Mouse (Mus musculus) 3T3-L1 (cell line): Measurements from ENCODE around the gene Grik3.

Experiments
- DNase-seq: peaks from one replicate; pipeline ENCODE4 v3.0.0-alpha.2; 2015; ENCODE audit warnings: low read depth, low spot score

Gene Grik3

DNA sequence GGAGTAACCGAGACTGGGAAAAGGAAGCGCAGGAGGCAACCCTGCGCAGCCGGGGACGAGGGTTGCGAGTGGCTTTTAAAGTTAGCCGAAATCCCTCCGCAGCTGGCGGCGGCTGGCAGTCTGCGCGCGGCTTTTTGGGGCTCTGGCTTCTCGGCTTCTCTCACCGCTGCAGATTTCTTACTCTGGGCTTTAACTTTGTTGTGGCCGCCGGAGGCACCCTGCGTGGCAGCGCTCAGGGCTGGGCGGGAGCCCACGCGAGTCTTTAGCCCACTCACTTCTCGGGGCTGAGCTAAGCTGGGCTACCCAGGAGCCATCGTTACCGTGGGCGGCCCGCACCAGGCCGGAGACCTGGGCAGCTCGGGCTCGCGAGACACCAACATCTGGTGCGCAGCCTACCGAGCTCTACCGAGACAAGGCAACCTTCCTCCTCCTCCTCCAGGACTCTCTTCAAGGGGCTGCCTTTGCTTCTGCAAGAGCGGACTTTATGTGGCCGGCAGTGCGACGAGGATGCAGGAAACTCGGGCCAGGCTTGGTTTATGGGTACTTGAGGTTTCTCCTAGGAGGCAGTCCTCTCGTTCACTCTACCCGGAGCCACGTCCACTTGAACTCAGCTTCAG lies 1.1 kb downstream of the Grik3 start:
- DNase-seq, result no peak

DNA sequence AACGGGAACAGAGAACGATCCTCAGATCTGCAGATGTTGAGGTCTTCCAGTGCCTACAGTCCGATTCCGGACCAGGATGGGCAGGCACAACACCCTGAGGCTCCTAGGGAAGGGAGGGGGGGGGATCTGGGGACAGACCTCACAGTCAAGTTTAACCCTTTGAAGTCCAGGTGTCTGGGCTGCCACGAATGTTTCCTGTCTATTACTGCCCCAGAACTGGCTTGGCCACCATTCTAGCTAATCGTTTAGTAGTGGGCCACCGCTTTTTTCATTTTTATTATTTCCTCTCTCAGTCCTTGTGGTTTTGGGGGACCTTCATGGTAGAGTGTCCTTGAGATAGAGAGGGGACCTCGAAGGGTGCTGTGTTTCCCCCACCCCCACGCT lies 1.6 kb downstream of the Grik3 start:
- no peak for DNase-seq

DNA sequence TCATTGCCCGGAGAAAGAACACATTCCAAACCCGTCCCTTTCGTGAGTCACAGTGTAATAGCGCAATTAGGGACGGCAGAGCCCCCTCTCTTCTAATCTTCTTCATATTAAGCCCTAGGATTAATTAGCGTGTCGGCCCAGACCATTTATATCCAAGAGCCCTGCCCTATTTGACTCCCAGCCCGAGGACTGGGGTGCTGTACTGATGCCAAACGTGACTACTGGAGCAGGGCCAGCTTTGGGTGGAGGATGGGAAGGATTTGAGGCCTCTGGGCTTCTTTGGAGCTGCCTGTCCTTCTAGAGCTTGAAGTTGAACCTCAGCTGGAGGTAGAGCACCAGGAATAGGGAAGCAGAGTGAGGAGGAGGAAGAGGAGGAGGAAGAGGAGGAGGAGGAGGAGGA lies 2.2 kb downstream of the Grik3 start:
- no peak for DNase-seq

DNA sequence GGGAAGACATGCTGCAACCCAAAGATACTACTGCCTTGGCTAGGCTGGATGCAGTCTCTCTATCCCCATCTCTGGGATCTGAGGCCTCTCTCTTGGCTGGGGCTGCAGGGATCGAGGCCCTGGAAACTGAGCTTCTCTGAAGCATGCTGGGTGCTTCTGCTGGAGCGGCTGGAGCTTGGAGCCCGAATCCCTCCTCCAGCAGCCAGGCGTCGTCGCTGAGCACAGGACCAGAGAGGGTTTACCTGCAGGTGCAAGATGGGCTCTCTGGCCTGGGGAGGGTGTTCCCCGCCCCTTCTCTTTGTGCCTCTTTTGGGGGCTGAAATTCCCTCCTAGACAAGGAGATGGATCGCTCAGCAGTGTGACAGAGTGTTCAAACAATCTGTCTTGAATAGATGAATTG lies 2.6 kb downstream of the Grik3 start:
- DNase-seq, result no peak

DNA sequence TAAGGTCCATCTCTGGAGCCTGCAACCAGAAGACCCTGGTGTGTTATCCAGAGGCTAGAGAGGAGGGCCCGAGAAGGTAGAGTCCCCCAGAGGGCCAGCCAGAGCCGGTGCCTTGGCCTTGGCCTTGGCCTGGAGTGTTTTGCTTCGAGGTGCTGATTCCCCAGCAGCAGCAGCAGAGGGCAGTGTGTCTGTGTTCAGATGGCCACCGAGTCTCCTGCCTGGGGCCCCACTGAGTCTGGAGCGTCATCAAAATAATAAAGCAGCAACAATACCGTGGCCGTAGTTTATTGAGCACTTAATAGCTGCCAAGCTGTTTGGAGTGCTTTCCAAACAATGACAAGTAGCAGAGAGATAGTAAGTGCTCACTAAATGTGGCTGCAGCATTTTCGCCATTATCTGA lies 5.0 kb downstream of the Grik3 start:
- DNase-seq, result no peak

DNA sequence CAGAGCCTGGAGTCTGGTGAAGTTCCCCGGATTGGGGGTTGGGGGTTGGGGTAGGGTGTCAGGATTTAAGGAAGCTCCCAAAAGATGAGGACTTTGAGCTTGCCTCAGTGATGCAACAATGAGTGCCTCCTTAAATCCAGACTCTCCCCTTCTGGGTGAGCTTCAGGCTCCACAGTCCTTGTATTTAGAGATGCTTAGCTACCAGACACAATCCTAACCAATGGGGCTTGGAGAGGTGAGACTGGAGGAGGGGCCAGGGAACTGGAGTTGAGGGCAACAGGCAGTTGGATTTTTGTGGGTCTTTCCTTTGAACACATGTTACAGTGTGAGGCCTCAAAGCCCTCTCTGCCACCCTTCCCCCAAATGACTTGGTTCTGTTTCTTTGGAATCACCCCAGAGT lies 6.5 kb downstream of the Grik3 start:
- DNase-seq, result no peak

DNA sequence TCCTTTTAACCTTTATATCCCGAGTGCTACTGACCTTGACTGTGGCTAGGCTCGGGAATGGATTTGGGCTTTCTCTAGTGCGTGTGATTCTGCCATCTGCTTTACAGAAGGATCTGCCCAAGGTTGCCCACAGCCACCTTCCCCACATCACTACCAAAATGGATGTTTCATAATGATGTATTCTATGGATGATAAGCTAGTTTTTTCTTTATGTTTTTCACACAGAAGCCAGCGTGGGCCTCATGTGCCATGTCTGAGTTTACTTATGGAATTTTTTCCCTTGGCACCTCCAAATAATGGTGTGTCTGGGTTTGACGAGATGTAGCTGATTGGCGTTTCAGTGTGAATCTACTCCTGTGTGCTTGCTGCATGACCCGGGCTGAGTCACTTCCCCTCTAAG lies 7.0 kb downstream of the Grik3 start:
- no peak for DNase-seq

DNA sequence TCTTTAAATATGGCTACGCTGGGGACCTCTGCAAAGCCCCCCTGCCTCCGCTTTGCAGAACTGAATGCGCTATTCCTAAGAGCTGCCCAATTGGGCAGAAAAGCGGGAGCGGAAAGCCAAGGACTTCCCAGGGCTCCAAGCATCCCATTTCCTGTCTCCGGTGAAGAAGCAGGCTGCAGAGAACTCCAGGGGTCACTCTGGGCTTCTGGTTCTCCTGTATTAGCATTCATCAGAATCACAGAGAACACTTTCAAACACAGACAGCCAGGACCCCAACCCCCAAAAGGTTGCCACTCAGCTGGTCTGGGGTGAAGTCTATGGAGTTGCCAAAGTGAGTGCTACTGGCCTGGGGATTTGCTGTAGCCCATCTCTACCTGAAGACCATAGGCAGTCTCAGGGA lies 8.4 kb downstream of the Grik3 start:
- DNase-seq, result no peak

DNA sequence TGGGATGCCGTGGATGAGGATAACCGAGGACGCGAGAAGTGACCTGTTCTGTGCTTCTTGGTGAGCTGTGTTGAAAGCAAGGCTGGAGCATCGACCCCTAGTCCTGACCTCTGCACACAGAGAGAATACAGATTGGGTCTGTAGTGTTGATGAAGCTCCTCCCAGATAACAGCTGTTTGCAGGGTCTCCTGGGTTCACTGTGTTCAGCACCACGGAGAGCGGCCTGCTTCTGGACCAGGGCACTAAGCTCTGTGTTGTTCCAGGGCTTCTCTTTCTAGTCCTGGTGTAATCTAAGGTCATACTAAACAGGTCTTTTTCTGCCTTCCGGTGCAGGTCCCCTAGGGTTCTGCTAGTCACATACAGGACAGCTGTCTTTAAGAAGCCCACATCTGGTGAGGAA lies 12.4 kb downstream of the Grik3 start:
- no peak for DNase-seq

DNA sequence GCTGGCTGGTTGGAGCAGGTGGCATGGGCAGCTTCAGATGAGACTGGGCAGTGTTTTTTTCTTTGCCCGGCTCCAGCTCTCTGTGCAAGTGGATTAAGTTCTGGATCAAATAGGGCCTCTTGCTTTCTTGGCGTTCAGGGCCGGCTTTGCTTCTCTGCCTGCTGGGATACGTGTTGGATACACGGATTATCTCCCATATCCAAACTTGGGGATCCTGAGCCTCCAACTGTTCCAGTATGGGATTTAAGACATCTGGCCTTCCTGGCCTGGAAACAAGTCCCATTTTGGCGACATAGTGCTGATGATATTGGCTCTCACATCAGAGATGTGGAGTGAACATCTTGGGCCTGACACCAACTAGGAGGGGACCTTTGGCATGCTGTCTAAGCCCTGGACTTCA lies 21.9 kb downstream of the Grik3 start:
- DNase-seq, result no peak

DNA sequence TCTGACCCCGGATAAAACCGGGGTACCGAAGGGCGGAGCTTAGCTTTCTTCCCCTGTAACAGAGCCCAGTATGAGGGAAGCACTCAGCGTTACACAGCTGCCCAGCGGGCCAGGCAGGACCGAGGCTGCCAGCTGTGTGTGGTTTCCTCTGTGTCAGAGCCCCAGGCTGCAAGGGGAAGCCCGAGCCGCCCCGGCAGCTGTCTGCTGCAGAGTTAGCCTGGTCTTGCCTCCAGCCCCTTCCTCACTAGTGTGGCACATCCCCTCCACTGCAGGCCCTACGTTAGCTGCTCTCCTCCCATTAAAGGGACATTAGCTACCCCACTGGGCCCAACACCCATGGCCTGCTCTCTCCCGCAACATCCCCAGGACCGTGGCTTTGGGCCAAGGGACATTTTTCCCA lies 25.1 kb downstream of the Grik3 start:
- no peak for DNase-seq

DNA sequence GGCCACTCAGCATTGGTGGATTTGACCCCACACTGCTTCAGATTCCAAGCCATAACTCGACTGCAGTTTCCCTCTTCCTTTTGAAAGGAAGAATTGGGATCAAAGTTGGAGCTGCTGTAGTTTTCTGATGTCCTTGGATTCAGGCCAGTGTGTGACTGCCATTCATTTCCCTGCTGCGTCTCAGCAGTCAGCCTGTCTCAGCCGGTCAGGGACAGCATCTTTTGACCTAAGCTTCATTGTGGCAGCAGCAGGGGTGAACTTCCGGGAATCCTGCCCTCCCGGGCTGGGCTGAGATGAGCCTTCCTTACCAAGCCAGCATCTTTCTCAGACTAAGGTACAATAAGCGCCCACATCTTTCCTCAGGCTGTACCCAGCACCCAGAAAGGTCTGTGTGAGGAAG lies 26.1 kb downstream of the Grik3 start:
- DNase-seq, result no peak

DNA sequence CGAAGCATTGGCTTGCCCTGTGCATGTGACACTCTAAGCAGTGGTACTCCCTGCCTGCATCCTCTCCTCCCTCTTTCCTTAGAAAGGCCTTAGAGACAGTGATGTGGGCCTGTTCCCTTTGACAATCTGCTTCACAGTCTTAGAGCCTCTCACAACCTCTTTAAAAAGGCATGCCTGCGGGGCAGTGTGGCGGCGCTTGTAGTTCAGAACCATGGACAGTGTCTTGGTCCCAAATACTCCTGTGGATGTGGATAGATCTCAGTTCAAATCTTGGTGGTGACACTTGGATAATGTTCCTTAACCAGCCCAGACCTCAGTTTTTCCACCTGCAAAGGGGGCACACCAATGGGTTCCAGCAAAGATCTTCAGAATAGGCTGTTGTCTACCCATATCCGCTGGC lies 28.4 kb downstream of the Grik3 start:
- DNase-seq, result no peak

DNA sequence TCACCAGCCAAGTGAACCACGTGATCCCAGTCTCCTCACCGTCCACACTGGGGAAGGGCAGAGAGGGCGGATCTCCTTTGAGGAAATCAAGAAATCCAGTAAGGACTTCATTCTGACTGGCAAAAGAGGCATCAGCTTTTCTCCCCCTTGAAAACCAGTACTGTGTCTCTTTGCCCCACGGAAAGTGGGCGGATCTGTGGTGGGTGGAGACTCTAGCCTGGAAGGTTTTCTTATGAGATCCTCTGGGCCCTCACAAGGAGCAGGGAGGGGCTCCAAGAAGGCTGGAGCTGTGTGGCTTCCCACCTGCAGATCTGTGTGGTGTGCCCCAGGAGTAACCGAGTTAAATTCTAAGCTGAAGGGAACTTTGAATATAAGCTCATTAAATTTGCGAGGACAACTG lies 32.4 kb downstream of the Grik3 start:
- DNase-seq, result no peak

DNA sequence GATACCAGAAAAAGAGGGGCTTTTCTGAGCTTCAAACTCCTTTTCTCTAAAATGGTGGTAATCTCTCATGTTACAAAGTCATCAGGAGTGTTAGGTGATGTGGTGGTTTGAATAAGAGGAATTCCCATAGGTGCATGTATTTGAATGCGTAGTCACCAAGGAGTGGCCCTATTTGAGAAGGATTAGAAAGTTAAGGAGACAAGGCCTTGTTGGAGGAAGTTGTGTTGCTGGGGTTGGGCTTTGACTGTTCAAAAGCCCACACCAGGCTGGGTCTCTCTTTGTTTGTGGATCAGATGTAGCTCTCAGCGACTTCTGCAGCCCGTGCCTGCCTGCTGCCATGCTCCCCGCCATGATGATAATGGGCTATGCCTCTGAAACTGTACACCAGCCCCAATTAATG lies 34.8 kb downstream of the Grik3 start:
- DNase-seq, result no peak

DNA sequence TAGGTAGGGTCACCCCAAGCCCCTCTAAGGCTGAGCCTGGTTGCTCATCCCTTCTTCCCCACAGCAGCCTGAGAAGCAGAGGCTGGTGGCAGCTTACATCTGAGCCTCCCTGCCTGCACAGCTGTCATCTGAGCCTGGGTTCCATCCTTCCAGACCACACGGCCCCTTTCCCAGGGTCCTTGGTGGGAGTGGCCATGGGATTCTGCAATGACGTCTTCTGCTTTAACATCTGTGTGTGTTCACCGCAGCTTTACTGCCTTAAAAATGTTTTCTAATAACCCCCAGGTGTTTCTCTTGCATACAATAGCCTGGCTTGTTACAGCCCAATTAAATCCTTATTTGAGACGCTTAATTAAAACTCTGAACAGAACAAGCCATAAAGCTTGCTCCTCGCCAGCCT lies 35.9 kb downstream of the Grik3 start:
- no peak for DNase-seq

DNA sequence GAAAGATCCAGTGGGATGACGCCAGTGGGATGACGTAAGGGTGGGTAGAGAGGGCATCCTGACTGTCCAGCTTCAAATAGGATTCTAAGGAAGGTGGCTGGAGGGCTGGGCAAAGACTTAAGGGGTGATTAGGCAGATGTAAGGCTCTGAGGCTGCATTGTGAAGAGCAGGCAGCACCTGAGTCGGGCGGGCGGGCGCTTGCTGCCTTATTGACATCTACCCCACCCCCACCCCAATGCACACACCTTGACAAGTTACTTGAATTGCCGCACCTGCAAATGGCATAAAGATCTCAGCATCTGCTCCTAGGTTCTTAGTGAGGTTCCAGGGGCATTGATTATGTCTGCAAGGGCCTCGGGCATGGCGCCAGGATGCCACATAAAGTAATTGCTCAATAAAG lies 43.5 kb downstream of the Grik3 start:
- DNase-seq, result no peak

DNA sequence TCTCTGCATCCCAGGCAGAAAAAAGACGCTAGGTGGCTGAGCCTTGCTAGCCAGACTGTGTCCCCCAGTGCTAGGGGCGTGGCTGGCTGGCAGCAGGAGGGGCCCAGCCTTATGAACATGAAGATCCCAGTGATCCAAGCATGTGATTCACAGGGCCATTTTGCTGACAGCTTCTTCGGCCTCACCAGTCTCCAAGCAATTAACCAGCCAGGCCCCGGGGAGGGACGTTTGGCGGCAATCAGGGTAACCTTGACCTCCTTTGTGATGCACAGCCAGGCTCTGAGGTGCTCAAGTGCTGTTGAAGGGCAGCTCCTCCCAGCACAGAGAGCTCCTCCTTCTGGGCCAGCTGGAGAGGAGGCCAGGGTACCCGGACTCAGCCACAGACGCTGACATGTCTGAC lies 43.9 kb downstream of the Grik3 start:
- no peak for DNase-seq

DNA sequence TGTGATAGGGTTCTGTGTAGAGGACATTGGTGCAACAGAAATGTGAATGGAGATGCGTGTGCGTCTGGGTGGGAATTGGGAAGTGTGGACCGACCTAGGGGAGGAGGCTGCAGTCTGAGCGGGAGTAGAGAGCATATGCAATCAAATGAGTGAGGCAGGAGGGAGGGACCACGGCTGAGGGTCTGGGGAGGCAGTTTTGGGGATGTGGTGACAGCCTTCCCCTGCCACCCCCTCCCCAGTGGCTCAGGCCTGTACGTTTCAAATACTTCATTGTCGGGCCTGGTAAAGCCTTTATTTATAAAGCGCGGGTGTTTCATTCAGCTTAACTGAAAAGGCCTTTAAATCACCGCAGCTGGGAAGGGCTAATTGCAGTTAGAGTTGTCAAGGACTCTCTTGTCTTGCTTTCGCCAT lies 44.5 kb downstream of the Grik3 start:
- DNase-seq, result no peak

DNA sequence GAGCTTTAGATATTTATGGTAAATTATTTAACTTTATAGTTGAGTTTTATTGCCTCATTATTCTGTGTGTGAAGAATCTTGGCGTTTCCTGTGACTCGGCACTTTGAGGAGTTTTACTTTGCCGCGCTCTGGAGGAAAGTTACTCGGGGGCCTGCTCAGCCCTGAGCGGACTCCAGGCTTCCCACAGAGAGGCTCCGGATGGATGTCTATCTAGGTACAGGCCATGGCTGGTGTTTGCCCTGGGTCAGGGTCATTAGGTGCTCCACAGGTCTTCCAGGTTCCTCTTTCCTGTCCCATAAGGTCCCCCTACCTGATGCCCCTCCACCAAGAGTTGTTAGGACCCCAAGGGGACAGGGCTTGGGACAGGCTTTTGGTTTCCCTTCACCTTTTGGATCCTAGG lies 45.0 kb downstream of the Grik3 start:
- DNase-seq, result no peak

DNA sequence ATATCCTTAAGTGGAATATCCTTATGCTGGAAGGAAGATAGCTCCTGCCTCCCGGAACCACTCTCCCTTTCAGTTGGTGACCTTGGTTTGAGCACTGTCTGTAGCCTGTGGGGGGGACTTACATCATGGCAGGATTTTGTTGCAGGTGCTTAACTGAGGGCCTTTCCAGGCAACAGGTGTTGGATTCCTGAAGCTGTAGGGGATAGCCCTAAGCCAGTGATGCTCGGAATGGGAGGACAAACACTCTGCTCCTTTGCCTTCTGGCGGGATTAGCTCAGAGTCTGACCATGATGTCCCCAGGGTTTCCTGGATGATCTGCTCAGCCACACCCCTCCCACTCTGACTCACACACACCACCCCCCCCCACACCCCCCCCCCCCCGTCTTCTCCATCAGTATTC lies 45.5 kb downstream of the Grik3 start:
- no peak for DNase-seq

DNA sequence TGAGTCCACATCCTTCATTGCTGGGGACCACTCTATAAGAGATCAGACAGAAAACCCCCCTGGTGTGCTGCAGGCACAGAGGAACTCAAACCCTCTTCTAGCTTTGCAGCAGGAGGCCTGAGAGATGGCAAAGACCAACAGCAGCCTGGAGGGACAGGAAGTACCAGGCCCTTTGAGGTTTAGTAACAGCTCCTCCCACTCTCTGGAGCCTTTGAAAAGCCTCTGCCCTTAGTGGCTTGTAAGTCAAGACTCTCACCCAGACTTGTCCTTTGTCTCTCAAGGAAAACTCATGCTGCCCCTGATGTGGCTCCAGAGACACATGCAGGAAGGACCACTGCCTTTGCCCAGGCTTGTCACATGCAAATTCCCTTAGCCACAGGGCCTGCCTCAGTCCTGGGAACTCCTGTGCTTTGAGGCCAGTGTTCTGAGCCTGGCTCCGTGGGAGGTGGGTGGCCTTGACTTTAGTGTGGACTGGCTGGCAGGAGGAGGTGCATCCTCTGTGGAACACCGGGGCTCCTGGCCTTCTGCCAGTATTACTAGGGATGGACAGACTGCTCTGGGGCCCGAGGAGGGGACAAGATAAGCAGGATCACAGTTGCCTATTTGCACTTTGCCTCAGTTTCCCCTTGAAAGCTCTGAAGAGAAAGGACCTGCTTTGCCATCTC lies 47.9 kb downstream of the Grik3 start:
- DNase-seq, result no peak

DNA sequence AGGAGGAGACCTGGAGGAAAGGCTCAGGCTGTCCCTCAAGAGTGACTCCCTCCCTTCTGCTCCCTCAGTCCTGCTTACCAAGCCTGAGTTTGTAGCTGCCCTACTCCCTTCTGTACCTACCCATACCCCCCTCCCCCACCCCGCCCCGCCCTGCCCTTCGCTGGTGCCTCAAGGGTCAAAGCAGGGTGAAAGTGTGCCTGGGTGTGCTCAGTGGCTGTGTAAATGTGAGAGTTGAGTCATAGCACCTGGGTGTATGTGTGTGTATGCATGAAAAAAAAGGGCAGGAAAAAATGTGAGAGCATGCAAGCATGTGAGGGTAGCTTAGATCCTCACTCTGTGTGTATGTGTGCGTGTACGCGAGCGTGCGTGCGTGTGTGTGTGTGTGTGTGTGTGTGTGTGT lies 49.1 kb downstream of the Grik3 start:
- no peak for DNase-seq

DNA sequence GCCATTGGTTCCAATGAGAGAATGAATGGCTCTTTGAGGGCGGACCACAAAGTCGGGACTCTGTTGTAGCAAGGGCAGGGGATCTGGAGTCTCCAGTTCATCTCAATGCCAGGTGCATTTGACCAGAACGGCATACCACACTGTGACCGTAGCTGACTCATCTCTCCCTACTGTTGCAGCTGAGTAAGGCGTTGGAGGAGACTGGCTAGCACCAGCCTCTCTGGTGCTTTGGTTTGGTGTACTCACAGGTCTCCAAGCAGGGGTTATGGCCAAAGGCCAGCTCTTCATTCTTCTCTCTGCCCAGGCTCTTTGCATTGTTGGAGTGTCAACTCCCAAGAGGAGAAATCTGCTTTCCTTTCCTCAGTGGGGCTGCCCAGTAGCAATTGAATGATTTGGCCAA lies 52.7 kb downstream of the Grik3 start:
- DNase-seq, result no peak
